Mouse (Mus musculus): ENCODE results near the gene Ipo9.

DNA sequence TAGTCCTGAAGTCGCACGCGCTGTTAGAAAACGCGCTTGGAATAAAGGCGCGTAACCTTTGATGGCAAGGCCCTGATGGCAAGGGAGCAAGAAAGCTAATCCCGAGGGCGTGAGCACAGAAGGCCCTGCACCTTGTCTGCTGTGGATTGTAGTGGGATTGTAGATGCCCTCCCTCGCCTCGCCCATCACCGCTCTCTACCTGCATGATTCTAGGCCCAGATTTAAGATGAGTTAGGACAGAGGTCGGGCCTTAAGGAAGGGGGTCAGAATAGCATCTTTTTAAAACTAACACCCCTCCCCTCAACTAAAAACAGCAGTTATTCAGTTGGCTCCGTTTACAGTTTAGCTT is 344 bp upstream of the Ipo9 start:
- TF ChIP-seq CTCF (IDR thresholded peaks at IDR 0.05; ENCODE audit: low read depth) (no peak), EP300 (optimal IDR thresholded peaks at IDR 0.05) (no peak)

Data from stomach, postnatal 0 days (tissue).